Mouse (Mus musculus) hindbrain, embryonic 14.5 days (tissue): ENCODE results near the gene Akap8l. TPM values are rescaled to one million over a fixed set of nuclear protein-coding genes. Genes with fewer than 3 reads are reported as not detected.
A peak's percentile ranks its signal among the peaks of the same experiment; 100 is the strongest.

Experiments
- ATAC-seq: fragments of 200-750 bp; cut with Nextera tagmentation; 2 replicates; pipeline ENCODE4 v1.8.0; 2017; ENCODE audit warnings: moderate number of reproducible peaks, mild to moderate bottlenecking, moderate TSS enrichment, moderate library complexity; ENCODE audit not compliant: low FRiP score
- DNase-seq: peaks from one replicate; pipeline ENCODE4 v3.0.0-alpha.2; 2015; ENCODE audit warnings: low spot score
- H3K27ac ChIP-seq: fragments of 300-500 bp; sonication (generic); 2 replicates; pipeline ENCODE4 v1.5.1; 2014; ENCODE audit warnings: mild to moderate bottlenecking, moderate library complexity
- H3K27me3 ChIP-seq: fragments of 300-500 bp; sonication (generic); 2 replicates; pipeline ENCODE4 v1.6.1; 2014; ENCODE audit warnings: mild to moderate bottlenecking, low read length, mixed read lengths; ENCODE audit not compliant: control insufficient read depth, insufficient read depth
- H3K36me3 ChIP-seq: fragments of 300-500 bp; sonication (generic); replicated peaks from 2 replicates; pipeline ENCODE4 v1.6.1; 2014; ENCODE audit not compliant: control insufficient read depth, insufficient read depth
- H3K4me1 ChIP-seq: fragments of 300-500 bp; sonication (generic); replicated peaks from 2 replicates; pipeline ENCODE4 v1.6.1; 2014; ENCODE audit warnings: antibody characterized with exemption, low read length, mixed read lengths; ENCODE audit not compliant: control insufficient read depth, insufficient read depth
- H3K4me2 ChIP-seq: fragments of 300-500 bp; sonication (generic); replicated peaks from 2 replicates; pipeline ENCODE4 v1.6.1; 2014; ENCODE audit warnings: mild to moderate bottlenecking, moderate library complexity
- H3K4me3 ChIP-seq: fragments of 300-500 bp; sonication (generic); replicated peaks from 2 replicates; pipeline ENCODE4 v1.5.1; 2014; ENCODE audit warnings: mild to moderate bottlenecking, low read length
- H3K9ac ChIP-seq: fragments of 300-500 bp; sonication (generic); 2 replicates; pipeline ENCODE4 v1.6.1; 2014
- H3K9me3 ChIP-seq: fragments of 300-500 bp; sonication (generic); 2 replicates; pipeline ENCODE4 v1.6.1; 2016; ENCODE audit warnings: low read length; ENCODE audit not compliant: control insufficient read depth
- WGBS: fragments of 180-500 bp; shearing (Covaris S2); extraction: QIAGEN DNeasy Blood & Tissue Kit; methylation state at CpG from one replicate; pipeline ENCODE4 v1.1.7; 2014; 5-methylcytosine and 5-hydroxymethylcytosine counted together
- polyA plus RNA-seq: library from polyadenylated mRNA; unstranded; fragments of >200 nt; fragmentation: Nextera tagmentation; extraction: Ambion mirVana; gene quantifications from 2 replicates; pipeline ENCODE4 v1.2.1, GENCODE M21; 2014

Gene Akap8l
- polyA plus RNA-seq, 1 experiment from 2014 or later: 121 TPM

DNA sequence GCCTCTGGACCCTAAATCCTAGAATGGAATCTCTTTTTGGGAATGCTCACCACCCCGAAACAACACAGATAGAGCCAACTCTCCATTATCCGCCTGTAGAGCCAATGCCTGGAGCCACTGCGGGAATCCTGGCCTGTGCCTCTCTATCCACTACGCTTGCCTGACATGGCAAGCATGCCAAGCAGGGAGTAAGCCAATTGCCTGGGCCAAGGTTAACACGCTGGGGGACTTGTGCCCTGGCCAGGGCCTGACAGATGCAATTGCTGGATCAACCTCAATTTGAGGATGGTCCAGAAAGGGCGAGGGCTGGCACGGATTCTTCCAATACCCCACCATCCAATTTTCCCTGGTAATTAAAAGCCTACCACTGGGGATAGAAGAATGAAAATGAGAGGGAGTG lies 32.2 kb upstream of the Akap8l start:
- H3K4me2 ChIP-seq: no peak overlapping the region
- H3K9ac ChIP-seq: no peak overlapping the region
- H3K4me3 ChIP-seq: no peak overlapping the region
- H3K9me3 ChIP-seq: no peaks in the 10 kb centered on the region
- WGBS: 81% methylated on average over 7 of the region's 7 CpGs
- DNase-seq (peak; percentile 32), ATAC-seq (no peak; the same call in 1 of the 2 replicates)
- peaks cover 67% of the 10 kb centered on the region for H3K36me3 ChIP-seq
- 0 out of 2 replicates have a peak, but pooled peaks cover 3% of the 10 kb centered on the region for H3K4me1 ChIP-seq
- no peak overlapping the region for H3K27ac ChIP-seq
- H3K27me3 ChIP-seq: no peaks in the 10 kb centered on the region

DNA sequence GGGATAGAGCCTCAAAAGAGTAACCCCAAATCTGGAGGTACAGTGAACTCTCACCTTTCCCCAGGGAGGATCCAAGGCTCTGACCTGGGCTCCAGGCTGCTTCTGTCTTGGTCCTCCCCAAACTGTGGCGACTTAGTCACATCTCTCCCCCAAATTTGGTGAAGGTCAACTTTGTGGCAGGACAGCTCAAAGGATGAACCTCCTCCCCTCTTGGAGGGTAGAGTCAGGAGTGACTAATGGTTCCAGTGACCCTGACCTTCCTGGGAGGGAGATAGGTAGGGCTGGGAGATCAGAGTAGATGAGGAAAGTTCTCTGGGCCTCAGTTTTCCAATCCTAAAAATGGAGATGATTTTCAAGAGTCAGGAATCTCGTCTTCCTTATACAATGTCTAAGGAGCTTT lies 28.4 kb upstream of the Akap8l start:
- Histone ChIP-seq H3K4me2 (no peak overlapping the region), H3K4me3 (no peak overlapping the region), H3K9me3 (no peaks in the 10 kb centered on the region), H3K4me1 (no peaks in the 10 kb centered on the region), H3K9ac (no peak overlapping the region), H3K36me3 (peaks cover 46% of the 10 kb centered on the region), H3K27me3 (no peaks in the 10 kb centered on the region), H3K27ac (no peak overlapping the region)
- ATAC-seq (no peak), DNase-seq (no peak)
- WGBS: 84% methylated on average over 2 of the region's 2 CpGs

DNA sequence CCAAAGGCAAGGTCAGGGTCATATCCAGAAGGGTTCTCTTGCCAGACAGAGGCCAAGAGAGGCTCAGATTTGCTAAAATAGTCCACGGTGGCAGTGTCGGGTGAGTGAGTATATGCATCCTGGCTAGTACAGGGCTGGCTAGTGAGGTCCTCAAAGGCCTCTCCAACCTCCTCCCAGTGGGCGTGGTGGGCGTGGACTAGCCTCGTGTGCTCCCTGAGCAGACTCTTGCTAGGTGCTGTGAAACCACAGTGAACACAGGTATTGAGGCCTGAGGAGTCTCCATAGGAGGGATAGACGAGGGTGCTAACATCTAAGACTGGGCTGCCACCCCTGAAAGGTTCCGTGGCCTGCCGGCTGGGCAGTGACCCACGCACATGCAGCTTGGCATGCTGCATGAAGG lies 26.7 kb upstream of the Akap8l start:
- H3K4me1 ChIP-seq: no peaks in the 10 kb centered on the region
- no peaks in the 10 kb centered on the region for H3K27me3 ChIP-seq
- 81% methylated on average over 9 of the region's 9 CpGs for WGBS
- no peaks in the 10 kb centered on the region for H3K9me3 ChIP-seq
- H3K36me3 ChIP-seq: peaks cover 38% of the 10 kb centered on the region
- no peak overlapping the region for H3K4me2 ChIP-seq
- no peak for ATAC-seq
- H3K27ac ChIP-seq: no peak overlapping the region
- no peak overlapping the region for H3K9ac ChIP-seq
- no peak overlapping the region for H3K4me3 ChIP-seq
- DNase-seq: no peak

DNA sequence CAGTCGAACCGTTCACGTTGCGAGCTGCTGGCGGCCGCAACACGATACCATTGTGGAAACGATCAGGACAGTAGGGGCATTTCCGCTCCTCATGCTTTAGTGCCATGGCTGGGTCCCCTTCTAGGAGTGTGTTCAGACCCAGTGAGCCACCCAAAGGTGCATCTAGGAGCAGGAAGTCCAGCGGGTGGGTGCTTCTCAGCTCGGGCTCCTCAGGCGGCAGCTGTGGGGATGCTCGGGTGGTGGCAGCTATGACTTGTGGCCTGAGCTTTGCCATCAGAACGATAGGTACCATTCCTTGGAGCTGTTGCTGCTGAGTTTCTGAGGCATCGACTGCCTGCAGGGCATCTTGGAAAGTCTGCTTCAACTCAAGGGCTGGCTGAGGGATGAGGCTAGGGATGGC lies 26.1 kb upstream of the Akap8l start:
- no peak overlapping the region for H3K4me2 ChIP-seq
- ATAC-seq (no peak), DNase-seq (no peak)
- WGBS: 87% methylated on average over 15 of the region's 15 CpGs
- peaks cover 38% of the 10 kb centered on the region for H3K36me3 ChIP-seq
- no peak overlapping the region for H3K4me3 ChIP-seq
- H3K9me3 ChIP-seq: no peaks in the 10 kb centered on the region
- no peaks in the 10 kb centered on the region for H3K27me3 ChIP-seq
- H3K4me1 ChIP-seq: no peaks in the 10 kb centered on the region
- H3K27ac ChIP-seq: no peak overlapping the region
- H3K9ac ChIP-seq: no peak overlapping the region

DNA sequence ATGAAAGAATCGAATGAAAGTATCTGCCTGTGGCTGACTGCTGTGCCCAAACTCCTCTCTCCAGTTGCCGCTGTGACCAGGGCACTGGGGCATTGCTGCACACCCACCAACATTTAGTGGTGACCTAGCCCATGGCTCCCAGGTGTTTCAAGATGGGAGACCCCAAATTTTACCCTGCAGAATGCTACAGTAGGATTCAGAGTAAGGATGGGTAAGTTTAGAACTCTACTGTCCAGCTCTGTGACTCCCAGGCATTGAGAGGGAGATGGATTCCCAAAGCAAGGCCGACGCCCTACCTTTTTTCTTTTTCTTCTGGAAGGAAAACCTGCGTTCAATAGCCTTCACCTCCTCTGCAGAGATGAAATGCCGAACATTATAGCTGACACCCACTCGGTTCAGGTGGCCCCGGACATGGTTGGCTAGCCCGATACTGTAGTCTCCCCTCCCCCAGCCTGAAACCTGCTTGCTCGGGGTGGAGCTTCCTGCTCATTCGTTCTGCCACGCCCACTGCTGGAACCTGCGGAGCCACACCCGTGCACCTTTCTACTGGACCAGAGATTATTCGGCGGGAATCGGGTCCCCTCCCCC lies 18.7 kb upstream of the Akap8l start:
- H3K27ac ChIP-seq: no peak overlapping the region
- H3K4me2 ChIP-seq: peak overlapping the region; percentile 33
- no peaks in the 10 kb centered on the region for H3K27me3 ChIP-seq
- no peak overlapping the region for H3K9ac ChIP-seq
- DNase-seq (no peak), ATAC-seq (no peak)
- peaks cover 17% of the 10 kb centered on the region for H3K36me3 ChIP-seq
- 21% methylated on average over 11 of the region's 17 CpGs for WGBS
- no peaks in the 10 kb centered on the region for H3K9me3 ChIP-seq
- H3K4me3 ChIP-seq: no peak overlapping the region
- no peaks in the 10 kb centered on the region; the same call in 1 of the 2 replicates for H3K4me1 ChIP-seq

DNA sequence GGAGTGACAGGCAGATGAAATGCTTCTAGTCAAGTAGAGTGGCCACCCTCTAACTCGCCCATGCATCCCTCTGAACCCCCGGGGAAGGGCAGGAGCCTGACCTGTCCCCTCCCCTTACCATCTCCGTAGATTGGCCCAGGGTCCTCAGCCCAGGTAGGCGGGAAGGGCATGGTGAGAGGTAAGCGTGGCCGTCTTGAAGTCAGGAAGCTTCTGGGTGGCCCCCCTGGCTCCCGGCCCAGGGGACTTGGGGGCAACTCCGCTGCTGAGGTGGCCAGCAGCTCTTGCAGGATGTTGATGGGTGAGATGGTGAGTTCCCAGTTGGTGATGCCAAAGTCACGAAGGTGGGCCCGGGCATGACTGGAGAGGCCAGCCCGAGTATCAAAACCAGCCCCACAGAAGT lies 17.3 kb upstream of the Akap8l start:
- H3K9me3 ChIP-seq: no peaks in the 10 kb centered on the region
- no peak overlapping the region for H3K27ac ChIP-seq
- DNase-seq (no peak), ATAC-seq (no peak)
- peaks cover 17% of the 10 kb centered on the region for H3K36me3 ChIP-seq
- H3K27me3 ChIP-seq: no peaks in the 10 kb centered on the region
- H3K4me1 ChIP-seq: peaks cover 7% of the 10 kb centered on the region
- no peak overlapping the region for H3K9ac ChIP-seq
- WGBS: 93% methylated on average over 11 of the region's 11 CpGs
- no peak overlapping the region for H3K4me2 ChIP-seq
- no peak overlapping the region for H3K4me3 ChIP-seq

DNA sequence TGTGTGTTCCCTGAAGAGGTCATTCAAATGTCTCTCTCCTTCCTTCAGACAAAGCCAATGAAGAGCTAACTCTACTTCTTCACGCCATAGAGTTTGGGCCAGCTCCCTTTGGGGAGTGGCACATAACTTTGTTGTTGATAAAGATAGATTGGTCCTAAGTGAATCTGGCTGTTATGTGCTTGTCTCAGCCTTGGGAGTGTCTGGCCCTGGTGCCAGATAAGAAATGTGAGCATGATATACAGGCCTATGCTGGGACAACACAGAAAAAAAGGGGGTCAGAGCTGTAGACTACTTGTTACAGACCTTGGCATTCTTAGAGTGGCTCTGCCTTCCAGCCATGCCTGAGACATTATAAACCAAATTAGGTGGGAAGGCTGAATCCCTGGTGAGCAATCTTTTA lies 14.9 kb upstream of the Akap8l start:
- H3K36me3 ChIP-seq: peaks cover 42% of the 10 kb centered on the region
- no peak overlapping the region for H3K9ac ChIP-seq
- 90% methylated on average over 1 of the region's 1 CpGs for WGBS

DNA sequence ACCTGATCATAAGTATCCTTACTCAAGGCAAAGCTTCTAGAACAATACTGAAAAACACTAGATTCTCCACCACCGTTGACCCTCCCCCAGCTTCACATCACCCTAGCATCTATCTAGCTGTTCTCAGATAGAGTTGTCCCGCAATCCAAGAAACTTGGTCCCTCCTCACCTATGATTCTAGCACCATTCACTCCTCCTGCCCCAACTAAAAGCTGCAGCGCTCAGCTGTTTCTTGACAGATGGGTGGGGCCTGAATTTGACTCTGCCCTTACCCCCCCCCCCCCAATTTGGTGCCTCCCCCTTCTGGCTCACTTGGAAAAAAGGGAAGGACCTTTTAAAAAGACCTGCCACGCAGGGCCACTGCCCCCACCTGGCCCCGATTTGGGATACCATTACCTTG lies 14.4 kb upstream of the Akap8l start:
- Histone ChIP-seq H3K4me3 (peak overlapping the region; percentile 90), H3K36me3 (peaks cover 46% of the 10 kb centered on the region), H3K9ac (peak overlapping the region; percentile 94), H3K9me3 (no peaks in the 10 kb centered on the region), H3K27ac (peak overlapping the region; percentile 80), H3K4me2 (peak overlapping the region; percentile 56), H3K27me3 (no peaks in the 10 kb centered on the region), H3K4me1 (peaks cover 13% of the 10 kb centered on the region)
- DNase-seq (no peak), ATAC-seq (no peak)
- 56% methylated on average over 5 of the region's 5 CpGs for WGBS

More for the DNA sequence above, 14.9 kb upstream of the Akap8l start:
- Histone ChIP-seq H3K27ac (no peak overlapping the region), H3K4me3 (no peak overlapping the region), H3K27me3 (no peaks in the 10 kb centered on the region), H3K4me1 (peaks cover 13% of the 10 kb centered on the region), H3K9me3 (no peaks in the 10 kb centered on the region), H3K4me2 (no peak overlapping the region)
- ATAC-seq (no peak), DNase-seq (no peak)

DNA sequence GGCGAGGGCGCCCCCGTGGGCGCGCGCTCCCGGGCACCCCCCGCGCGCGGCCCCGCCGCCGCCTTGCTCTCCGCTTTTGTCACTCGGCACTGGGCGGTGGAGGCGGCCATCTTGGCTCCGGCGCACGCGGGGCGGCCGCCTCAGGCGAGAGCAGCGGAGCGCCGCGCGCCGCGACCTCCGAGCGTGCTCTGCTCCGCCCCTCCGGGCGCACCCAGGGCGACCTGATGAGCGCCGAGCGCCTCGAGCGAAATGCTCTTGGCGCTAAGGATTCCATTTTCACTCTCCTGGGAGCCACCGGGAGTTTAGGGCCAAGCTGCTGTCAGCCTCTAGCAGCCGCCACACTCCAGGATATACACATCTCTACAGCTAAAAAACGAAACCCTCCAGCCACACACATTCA lies 13.9 kb upstream of the Akap8l start:
- H3K27ac ChIP-seq: peak overlapping the region; percentile 80
- peaks cover 51% of the 10 kb centered on the region for H3K36me3 ChIP-seq
- H3K9me3 ChIP-seq: no peaks in the 10 kb centered on the region
- H3K9ac ChIP-seq: peak overlapping the region; percentile 94
- WGBS: under 1% methylated on average over 43 of the region's 47 CpGs
- peak overlapping the region; percentile 56 for H3K4me2 ChIP-seq
- peak overlapping the region; percentile 90 for H3K4me3 ChIP-seq
- ATAC-seq (peak; percentile 95), DNase-seq (peak; percentile 95)
- H3K27me3 ChIP-seq: no peaks in the 10 kb centered on the region
- peaks cover 13% of the 10 kb centered on the region for H3K4me1 ChIP-seq

DNA sequence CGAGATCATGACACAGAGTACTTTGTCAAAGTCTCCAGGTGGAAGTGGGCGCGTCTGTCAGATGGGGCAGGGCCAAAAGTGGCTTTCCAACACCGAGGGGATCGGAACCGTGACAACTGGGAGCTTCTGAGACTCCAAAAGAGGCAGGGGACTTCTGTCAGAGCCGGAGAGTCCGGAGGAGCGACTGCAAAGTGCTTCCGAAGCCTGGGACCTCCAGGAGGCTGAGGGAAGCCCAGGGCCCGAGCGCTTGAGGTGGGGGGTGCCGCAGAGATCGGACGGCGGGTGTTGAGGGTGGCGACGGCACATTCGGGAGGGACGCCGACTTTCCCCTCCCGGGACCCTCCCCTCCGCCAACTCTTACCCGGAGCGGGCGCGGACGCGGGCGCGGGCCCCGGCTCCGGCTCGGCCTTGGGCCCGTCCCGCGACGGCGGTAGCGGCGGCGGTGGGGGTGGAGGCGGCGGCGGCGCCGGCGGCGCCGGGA lies 13.5 kb upstream of the Akap8l start:
- under 1% methylated on average over 22 of the region's 50 CpGs for WGBS

More for the DNA sequence above, 13.5 kb upstream of the Akap8l start:
- Histone ChIP-seq H3K4me3 (peak overlapping the region; percentile 90), H3K9me3 (no peaks in the 10 kb centered on the region), H3K27ac (peak overlapping the region; percentile 80), H3K9ac (peak overlapping the region; percentile 94), H3K4me2 (peak overlapping the region; percentile 56), H3K4me1 (peaks cover 13% of the 10 kb centered on the region), H3K27me3 (no peaks in the 10 kb centered on the region), H3K36me3 (peaks cover 56% of the 10 kb centered on the region)
- peak; percentile 57 for ATAC-seq
- DNase-seq: peak; percentile 25
